Mouse (Mus musculus): ENCODE measurements around the gene Micall1. TPM values are rescaled to one million over a fixed set of nuclear protein-coding genes. Genes with fewer than 3 reads are reported as not detected.
A peak's percentile ranks its signal among the peaks of the same experiment; 100 is the strongest.

Micall1 gene
- total RNA-seq, 2 experiments from 2014 or later: 51.9 to 57.7 TPM

- intact Hi-C loops (cut with DNase I): no loop called here
- DNase-seq (ENCODE audit: low spot score): no peak
These were observed 13.2 kb upstream of the Micall1 start for GRCm38 (mm10) chr15:79095483-79095882.

GRCm38 (mm10) chr15:79096556-79096955 is 12.1 kb upstream of the Micall1 start:
- DNase-seq (ENCODE audit: low spot score): no peak

GRCm38 (mm10) chr15:79097135-79097534 is 11.6 kb upstream of the Micall1 start:
- intact Hi-C loops (cut with DNase I): no loop called here
- DNase-seq (ENCODE audit: low spot score): no peak

More at GRCm38 (mm10) chr15:79096556-79096955, 12.1 kb upstream of the Micall1 start:
- intact Hi-C loops (cut with DNase I): no loop called here

GRCm38 (mm10) chr15:79097611-79098025 is 11.1 kb upstream of the Micall1 start:
- intact Hi-C loops (cut with DNase I): no loop called here
- peak; percentile 65 for DNase-seq (ENCODE audit: low spot score)

- intact Hi-C loops (cut with DNase I): no loop called here
- DNase-seq (ENCODE audit: low spot score): no peak
These were observed 10.5 kb upstream of the Micall1 start for GRCm38 (mm10) chr15:79098220-79098619.

GRCm38 (mm10) chr15:79098868-79099267 is 9.8 kb upstream of the Micall1 start:
- DNase-seq (ENCODE audit: low spot score): peak; percentile 41
- intact Hi-C loops (cut with DNase I): no loop called here

GRCm38 (mm10) chr15:79099456-79099855 is 9.2 kb upstream of the Micall1 start:
- intact Hi-C loops (cut with DNase I): no loop called here
- DNase-seq (ENCODE audit: low spot score): no peak

- DNase-seq (ENCODE audit: low spot score): no peak
- intact Hi-C loops (cut with DNase I): no loop called here
These were observed 8.3 kb upstream of the Micall1 start for GRCm38 (mm10) chr15:79100391-79100790.

- no peak for DNase-seq (ENCODE audit: low spot score)
- intact Hi-C loops (cut with DNase I): no loop called here
These were observed 7.2 kb upstream of the Micall1 start for GRCm38 (mm10) chr15:79101531-79101930.

- no peak for DNase-seq (ENCODE audit: low spot score)
- intact Hi-C loops (cut with DNase I): no loop called here
These were observed 5.4 kb upstream of the Micall1 start for GRCm38 (mm10) chr15:79103264-79103663.

- no peak for DNase-seq (ENCODE audit: low spot score)
- intact Hi-C loops (cut with DNase I): no loop called here
These were observed 2.9 kb upstream of the Micall1 start for GRCm38 (mm10) chr15:79105804-79106203.

- intact Hi-C loops (cut with DNase I): no loop called here
- DNase-seq (ENCODE audit: low spot score): no peak
These were observed 732 bp upstream of the Micall1 start for GRCm38 (mm10) chr15:79107966-79108365.

- no peak for DNase-seq (ENCODE audit: low spot score)
- intact Hi-C loops (cut with DNase I): no loop called here
These were observed 730 bp downstream of the Micall1 start for GRCm38 (mm10) chr15:79109321-79109934.

- intact Hi-C loops (cut with DNase I): loop anchor here (2.0 kb wide), 1 partner anchor 15 kb away; no protein-coding TSS in a partner anchor
- no peak for DNase-seq (ENCODE audit: low spot score)
These were observed 1.3 kb downstream of the Micall1 start for GRCm38 (mm10) chr15:79110031-79110430.

- intact Hi-C loops (cut with DNase I): loop anchor here (2.0 kb wide), 1 partner anchor 14 kb away; no protein-coding TSS in a partner anchor
- no peak for DNase-seq (ENCODE audit: low spot score)
These were observed 1.8 kb downstream of the Micall1 start for GRCm38 (mm10) chr15:79110528-79110927.

- intact Hi-C loops (cut with DNase I): loop anchor here (2.0 kb wide), 1 partner anchor 13 kb away; no protein-coding TSS in a partner anchor
- no peak for DNase-seq (ENCODE audit: low spot score)
These were observed 3.1 kb downstream of the Micall1 start for GRCm38 (mm10) chr15:79111774-79112173.

GRCm38 (mm10) chr15:79115276-79115675 is 6.6 kb downstream of the Micall1 start:
- no peak for DNase-seq (ENCODE audit: low spot score)
- intact Hi-C loops (cut with DNase I): no loop called here

- DNase-seq (ENCODE audit: low spot score): no peak
- intact Hi-C loops (cut with DNase I): no loop called here
These were observed 10.8 kb downstream of the Micall1 start for GRCm38 (mm10) chr15:79119491-79119890.

GRCm38 (mm10) chr15:79122119-79122518 is 13.4 kb downstream of the Micall1 start:
- no peak for DNase-seq (ENCODE audit: low spot score)
- intact Hi-C loops (cut with DNase I): no loop called here

GRCm38 (mm10) chr15:79122546-79122945 is 13.8 kb downstream of the Micall1 start:
- intact Hi-C loops (cut with DNase I): no loop called here
- DNase-seq (ENCODE audit: low spot score): no peak

GRCm38 (mm10) chr15:79123751-79124150 is 15.1 kb downstream of the Micall1 start:
- intact Hi-C loops (cut with DNase I): loop anchor here (2.0 kb wide), 1 partner anchor 13 kb away; no protein-coding TSS in a partner anchor
- no peak for DNase-seq (ENCODE audit: low spot score)
